Comparison of ENCODE assay signal across 21 mouse cellular contexts in the genomic region with DNA sequence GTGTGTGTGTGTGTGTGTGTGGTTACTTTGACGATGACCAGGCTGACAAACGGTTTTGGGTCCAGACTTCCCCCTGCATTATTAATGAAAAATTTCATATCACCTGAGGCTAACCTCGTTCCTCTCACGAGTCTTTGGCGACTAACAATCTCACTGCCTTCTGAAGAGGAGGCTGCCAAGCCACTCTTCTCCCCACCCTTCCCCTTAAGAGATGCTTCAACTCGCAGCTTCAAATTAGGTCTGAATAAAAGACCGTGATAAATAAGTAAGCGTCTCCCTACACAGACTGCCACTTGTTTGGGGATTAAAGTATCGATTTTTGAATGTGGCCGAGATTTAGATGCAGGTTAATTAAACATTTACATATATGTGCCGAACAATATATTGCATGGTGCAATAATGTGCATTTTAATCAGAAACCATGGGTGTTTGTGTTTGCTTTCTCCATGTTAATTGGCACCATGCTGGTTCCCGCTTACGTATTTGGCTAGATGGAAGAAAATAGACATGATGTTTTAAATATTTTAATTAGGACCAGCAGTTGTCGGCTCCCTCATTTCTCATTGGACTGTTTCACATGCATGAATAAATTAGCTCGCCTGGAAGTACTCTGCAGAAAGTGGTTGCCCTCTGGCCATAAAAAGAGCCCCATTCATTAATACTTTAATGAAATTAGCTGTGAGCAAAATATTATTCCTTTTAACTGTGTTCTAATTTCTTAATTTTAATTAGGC.
DNase-seq lines count a peak whose midpoint lies in the region; ATAC-seq and TF ChIP-seq lines count a peak whose summit lies in the region.
"Had no signal": no experiment of that assay in that cellular context is flagged by ENCODE, and none has a peak within 500 bp of the region (broad histone marks: within the 10 kb centered on the region; RNA-seq: fewer than 3 reads in every experiment).

No protein-coding gene starts in this region.

- no peak overlapping the region for H3K4me3 ChIP-seq in hindbrain, embryonic 13.5 days
- H3K4me3 ChIP-seq in hindbrain, embryonic 10.5 days = no peak overlapping the region
- H3K4me3 ChIP-seq in forebrain, embryonic 15.5 days = 0 out of 2 replicates have a peak overlapping the region, but pooled peaks have one; percentile 10
- H3K4me3 ChIP-seq in midbrain, embryonic 16.5 days (ENCODE audit: low read depth, low read length) = no peak overlapping the region
- no peak overlapping the region for H3K4me3 ChIP-seq in stomach, postnatal 0 days (ENCODE audit: low read depth, low read length)
- H3K4me3 ChIP-seq: neural tube, embryonic 12.5 days had no signal

- no peaks in the 10 kb centered on the region for H3K4me1 ChIP-seq in hindbrain, embryonic 13.5 days (replicated peaks)
- no peaks in the 10 kb centered on the region for H3K4me1 ChIP-seq in hindbrain, embryonic 10.5 days (replicated peaks)
- peaks cover 7% of the 10 kb centered on the region; the same call in 1 of the 2 replicates for H3K4me1 ChIP-seq in forebrain, embryonic 15.5 days
- H3K4me1 ChIP-seq in midbrain, embryonic 16.5 days (ENCODE audit: control insufficient read depth, insufficient read depth, low read length) = no peaks in the 10 kb centered on the region
- H3K4me1 ChIP-seq in stomach, postnatal 0 days (replicated peaks; ENCODE audit: control insufficient read depth, insufficient read depth) = no peaks in the 10 kb centered on the region
- H3K4me1 ChIP-seq: neural tube, embryonic 12.5 days had no signal

- 0 out of 2 replicates have a peak, but pooled peaks have one; percentile 32 for ATAC-seq in hindbrain, embryonic 13.5 days (ENCODE audit: low FRiP score)
- ATAC-seq in forebrain, embryonic 15.5 days (replicated peaks) = peak; percentile 67
- ATAC-seq in midbrain, embryonic 16.5 days = 0 out of 2 replicates have a peak, but pooled peaks have one; percentile 36
- ATAC-seq in cerebellum, adult (ENCODE audit: insufficient number of reproducible peaks, low FRiP score, low TSS enrichment) = no peak
- ATAC-seq in stomach, postnatal 0 days (ENCODE audit: low FRiP score, low TSS enrichment) = no peak
- ATAC-seq: activated CD4-positive, CD25-positive, alpha-beta regulatory T cell, adult 4 months; inflammation-experienced regulatory T-cells, adult 6 months; Patski had no signal

- no peaks in the 10 kb centered on the region for H3K36me3 ChIP-seq in hindbrain, embryonic 13.5 days
- H3K36me3 ChIP-seq in hindbrain, embryonic 10.5 days = no peaks in the 10 kb centered on the region
- H3K36me3 ChIP-seq in forebrain, embryonic 15.5 days = no peaks in the 10 kb centered on the region
- H3K36me3 ChIP-seq in midbrain, embryonic 16.5 days (ENCODE audit: control insufficient read depth, insufficient read depth, low read length) = no peaks in the 10 kb centered on the region
- no peaks in the 10 kb centered on the region for H3K36me3 ChIP-seq in stomach, postnatal 0 days (ENCODE audit: control insufficient read depth, insufficient read depth, low read length)
- H3K36me3 ChIP-seq: neural tube, embryonic 12.5 days had no signal

- no peak for DNase-seq in hindbrain, embryonic 10.5 days (ENCODE audit: low spot score)
- peak; percentile 94 for DNase-seq in brain, embryonic 14.5 days (ENCODE audit: low read depth)
- no peak for DNase-seq in stomach, postnatal 0 days (ENCODE audit: low spot score)
- DNase-seq: adrenal gland, postnatal 25 days; B cell, adult 2 months; cerebellum, postnatal 10 days; gastrocnemius, postnatal 10 days; kidney, adult 9 months; layer of hippocampus, postnatal 36 days; lung, adult 18-20 months; lung, postnatal 36 days; right cerebral cortex, postnatal 4 days; thymus, postnatal 36 days had no signal

- no peak for TF ChIP-seq CTCF in brain, embryonic 14.5 days (IDR thresholded peaks at IDR 0.05; ENCODE audit: borderline replicate concordance, extremely low read depth, insufficient read depth, insufficient read length)
- no peak for TF ChIP-seq CTCF in stomach, postnatal 0 days (IDR thresholded peaks at IDR 0.05; ENCODE audit: low read depth)

- no peak for TF ChIP-seq EP300 in stomach, postnatal 0 days (optimal IDR thresholded peaks at IDR 0.05)

- no peak for TF ChIP-seq POLR2A in brain, embryonic 14.5 days (IDR thresholded peaks at IDR 0.05; ENCODE audit: borderline replicate concordance, extremely low read depth, insufficient read depth, insufficient read length, poor library complexity, severe bottlenecking)

- WGBS in hindbrain, embryonic 13.5 days = 50% methylated on average over 15 of the region's 15 CpGs
- WGBS in hindbrain, embryonic 10.5 days = 83% methylated on average over 15 of the region's 15 CpGs
- WGBS in forebrain, embryonic 15.5 days = 19% methylated on average over 15 of the region's 15 CpGs
- WGBS in midbrain, embryonic 16.5 days = 42% methylated on average over 15 of the region's 15 CpGs
- 73% methylated on average over 15 of the region's 15 CpGs for WGBS in stomach, postnatal 0 days

- H3K27me3 ChIP-seq in hindbrain, embryonic 13.5 days = no peaks in the 10 kb centered on the region
- no peaks in the 10 kb centered on the region for H3K27me3 ChIP-seq in hindbrain, embryonic 10.5 days (ENCODE audit: insufficient read depth, poor library complexity, severe bottlenecking)
- peaks cover 40% of the 10 kb centered on the region for H3K27me3 ChIP-seq in forebrain, embryonic 15.5 days
- no peaks in the 10 kb centered on the region for H3K27me3 ChIP-seq in midbrain, embryonic 16.5 days (ENCODE audit: control insufficient read depth, insufficient read depth, low read depth, low read length)
- H3K27me3 ChIP-seq in stomach, postnatal 0 days (ENCODE audit: control insufficient read depth, insufficient read depth, low read length) = no peaks in the 10 kb centered on the region
- H3K27me3 ChIP-seq: neural tube, embryonic 12.5 days had no signal

- H3K4me2 ChIP-seq in hindbrain, embryonic 13.5 days = 0 out of 2 replicates have a peak overlapping the region, but pooled peaks have one; percentile 4
- H3K4me2 ChIP-seq in forebrain, embryonic 15.5 days (replicated peaks) = peak overlapping the region; percentile 24
- peak overlapping the region; percentile 13; the same call in 1 of the 2 replicates for H3K4me2 ChIP-seq in midbrain, embryonic 16.5 days (ENCODE audit: low read length)
- H3K4me2 ChIP-seq in stomach, postnatal 0 days (replicated peaks; ENCODE audit: low read depth) = no peak overlapping the region
- H3K4me2 ChIP-seq: neural tube, embryonic 12.5 days had no signal

- no peaks in the 10 kb centered on the region for H3K9me3 ChIP-seq in hindbrain, embryonic 13.5 days
- no peaks in the 10 kb centered on the region for H3K9me3 ChIP-seq in hindbrain, embryonic 10.5 days
- no peaks in the 10 kb centered on the region for H3K9me3 ChIP-seq in forebrain, embryonic 15.5 days
- no peaks in the 10 kb centered on the region for H3K9me3 ChIP-seq in midbrain, embryonic 16.5 days (replicated peaks; ENCODE audit: control insufficient read depth, low read length, poor library complexity, severe bottlenecking)
- H3K9me3 ChIP-seq in stomach, postnatal 0 days (ENCODE audit: control insufficient read depth, low read length) = no peaks in the 10 kb centered on the region
- H3K9me3 ChIP-seq: neural tube, embryonic 12.5 days had no signal

- H3K9ac ChIP-seq in hindbrain, embryonic 13.5 days = no peak overlapping the region
- H3K9ac ChIP-seq in forebrain, embryonic 15.5 days (replicated peaks) = no peak overlapping the region
- H3K9ac ChIP-seq in midbrain, embryonic 16.5 days (ENCODE audit: low read depth, low read length) = no peak overlapping the region
- no peak overlapping the region for H3K9ac ChIP-seq in stomach, postnatal 0 days (ENCODE audit: low read length)
- H3K9ac ChIP-seq: neural tube, embryonic 12.5 days had no signal

- 0 out of 2 replicates have a peak overlapping the region, but pooled peaks have one; percentile 3 for H3K27ac ChIP-seq in hindbrain, embryonic 13.5 days
- H3K27ac ChIP-seq in hindbrain, embryonic 10.5 days = no peak overlapping the region
- no peak overlapping the region for H3K27ac ChIP-seq in forebrain, embryonic 15.5 days (replicated peaks)
- H3K27ac ChIP-seq in midbrain, embryonic 16.5 days (ENCODE audit: low read length) = no peak overlapping the region
- H3K27ac ChIP-seq in stomach, postnatal 0 days (replicated peaks) = no peak overlapping the region
- H3K27ac ChIP-seq: neural tube, embryonic 12.5 days had no signal

Comparison
In these comparisons a context has a peak if more than half of its experiments do, and no peak if none do; other contexts are left out.
1. ATAC-seq: peak in hindbrain, embryonic 13.5 days (single experiment), forebrain, embryonic 15.5 days (single experiment) and midbrain, embryonic 16.5 days (single experiment); none in cerebellum, adult (single experiment) and stomach, postnatal 0 days (single experiment).